Mouse (Mus musculus): Measurements from ENCODE around the gene Il16. TPM values are rescaled to one million over a fixed set of nuclear protein-coding genes. Genes with fewer than 3 reads are reported as not detected.
A peak's percentile ranks its signal among the peaks of the same experiment; 100 is the strongest.

The Il16 gene
- polyA plus RNA-seq, 1 experiment from 2014 or later: 9.8 TPM

DNA sequence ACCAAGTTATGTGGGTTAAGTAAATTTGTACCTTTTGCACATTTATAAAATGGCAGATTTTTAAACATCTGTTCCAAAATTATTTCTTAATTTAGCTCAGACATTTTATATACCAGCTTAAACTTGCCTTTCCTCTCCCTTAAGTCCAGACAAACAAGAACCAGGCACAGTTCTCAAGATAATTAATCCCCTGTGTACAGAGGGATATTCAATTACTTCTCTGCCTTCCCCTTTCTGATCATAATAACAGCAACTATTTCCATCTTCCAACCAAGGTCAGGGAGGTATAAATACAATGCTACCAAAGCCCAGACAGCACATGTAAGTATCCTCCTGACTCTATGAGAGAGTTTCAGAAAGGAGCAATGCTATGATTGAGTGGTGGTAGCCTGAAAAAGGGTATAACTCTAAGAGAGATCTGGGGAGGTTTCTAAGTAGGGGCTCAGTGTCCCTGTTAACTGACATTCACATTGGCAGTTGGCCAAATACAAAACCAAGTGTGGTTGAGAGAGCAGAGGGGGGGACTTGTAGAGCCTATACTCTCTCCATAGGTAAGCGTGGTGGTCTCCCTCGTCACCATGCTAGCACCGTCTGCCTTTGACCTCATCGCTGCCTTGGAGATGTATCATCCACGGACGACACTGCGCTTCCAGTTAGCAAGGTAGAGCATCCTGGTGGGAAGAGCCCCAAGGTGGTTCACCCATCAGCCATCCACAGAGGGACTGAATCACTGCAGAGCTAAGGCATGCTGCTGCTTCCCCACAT lies 141.2 kb downstream of the Il16 start:
- WGBS (ENCODE audit: insufficient replicate concordance): 74% methylated on average over 7 of the region's 7 CpGs
- no peak for ATAC-seq
- H3K27me3 ChIP-seq (ENCODE audit: insufficient read depth, low read length): no peaks in the 10 kb centered on the region
- H3K9ac ChIP-seq (replicated peaks): no peak overlapping the region
- no peak overlapping the region for H3K4me3 ChIP-seq (ENCODE audit: low read depth, low read length)
- no peaks in the 10 kb centered on the region for H3K36me3 ChIP-seq (replicated peaks; ENCODE audit: insufficient read depth, low read length)
- no peak overlapping the region for H3K27ac ChIP-seq (ENCODE audit: low read depth)
- no peaks in the 10 kb centered on the region for H3K4me1 ChIP-seq (ENCODE audit: insufficient read depth)
- H3K9me3 ChIP-seq (ENCODE audit: low read length): no peaks in the 10 kb centered on the region
- no peak for DNase-seq
- TF ChIP-seq EP300 (IDR thresholded peaks at IDR 0.05; ENCODE audit: low read depth): no peak
- no peak overlapping the region for H3K4me2 ChIP-seq (ENCODE audit: low read depth, low read length)

DNA sequence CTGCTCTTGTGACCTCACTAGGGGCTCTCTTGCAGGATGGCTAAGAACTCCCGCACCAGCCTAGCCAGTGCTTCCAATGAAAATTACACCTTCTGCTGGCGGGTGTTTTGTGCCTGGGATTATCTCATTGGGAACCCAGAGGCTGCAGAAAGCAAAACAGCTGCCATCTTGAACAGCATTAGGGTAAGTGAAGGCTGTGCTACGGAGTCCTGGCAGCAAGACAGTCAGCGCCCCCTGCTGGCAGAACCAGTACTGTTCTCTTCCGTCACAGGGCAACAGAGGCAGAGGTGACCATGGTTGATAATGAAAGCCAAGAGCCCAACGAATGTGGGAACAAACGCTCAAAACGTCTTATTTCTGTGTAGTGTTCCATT lies 145.6 kb downstream of the Il16 start:
- Histone ChIP-seq H3K4me1 (ENCODE audit: insufficient read depth) (no peaks in the 10 kb centered on the region), H3K4me3 (ENCODE audit: low read depth, low read length) (no peak overlapping the region), H3K9me3 (ENCODE audit: low read length) (no peaks in the 10 kb centered on the region), H3K9ac (replicated peaks) (no peak overlapping the region), H3K27me3 (ENCODE audit: insufficient read depth, low read length) (no peaks in the 10 kb centered on the region), H3K27ac (ENCODE audit: low read depth) (no peak overlapping the region), H3K4me2 (ENCODE audit: low read depth, low read length) (no peak overlapping the region), H3K36me3 (replicated peaks; ENCODE audit: insufficient read depth, low read length) (no peaks in the 10 kb centered on the region)
- DNase-seq (peak; percentile 79), ATAC-seq (peak; percentile 43)
- WGBS (ENCODE audit: insufficient replicate concordance): 47% methylated on average over 8 of the region's 8 CpGs
- TF ChIP-seq EP300 (IDR thresholded peaks at IDR 0.05; ENCODE audit: low read depth) (no peak), CTCF (IDR thresholded peaks at IDR 0.05; ENCODE audit: low read depth) (peak; percentile 83)

DNA sequence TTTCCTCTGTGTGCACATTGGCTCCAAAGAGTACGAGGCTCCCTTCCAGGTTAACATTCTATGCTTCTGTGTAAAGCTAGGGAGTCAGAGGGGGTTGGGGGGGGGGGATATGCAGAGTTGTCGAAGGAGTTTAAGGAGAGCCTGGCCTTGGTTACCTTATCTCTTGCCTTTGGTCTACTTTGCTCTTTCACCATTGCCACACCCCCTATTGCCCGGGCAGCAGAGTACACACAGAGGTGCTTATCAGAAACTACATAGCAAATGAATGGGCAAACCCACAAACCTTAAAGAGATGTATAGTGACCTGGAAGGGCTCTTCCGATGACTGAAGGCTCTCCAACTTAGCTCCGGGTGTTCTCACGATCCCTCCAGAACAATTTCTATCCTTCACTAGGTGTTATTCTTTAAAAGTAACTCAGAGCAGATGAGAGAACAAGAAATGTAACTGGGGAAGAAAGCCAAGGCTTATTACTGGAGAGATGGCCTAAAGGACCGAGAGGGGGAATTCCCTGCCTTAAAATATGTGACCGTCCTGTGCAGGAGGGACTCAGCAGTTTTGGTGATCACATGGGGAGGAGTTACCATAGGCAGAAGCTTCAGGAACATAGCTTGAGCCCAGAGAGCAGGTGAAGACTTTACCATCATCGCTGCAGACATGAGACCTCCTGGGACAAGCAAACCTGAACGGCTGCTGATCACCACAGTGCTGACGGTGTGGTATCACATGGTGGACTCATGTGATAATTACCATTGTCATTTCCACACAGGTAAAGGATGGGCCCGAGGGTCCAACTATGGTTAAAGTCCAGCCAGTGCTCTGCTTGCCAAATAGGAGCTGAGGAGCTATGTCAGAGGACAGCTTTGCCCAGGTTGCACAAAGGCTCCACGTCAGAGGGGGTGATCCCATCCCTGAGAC lies 146.3 kb downstream of the Il16 start:
- TF ChIP-seq EP300 (IDR thresholded peaks at IDR 0.05; ENCODE audit: low read depth): no peak
- no peak for TF ChIP-seq CTCF (IDR thresholded peaks at IDR 0.05; ENCODE audit: low read depth)
- H3K27ac ChIP-seq (ENCODE audit: low read depth): no peak overlapping the region
- H3K27me3 ChIP-seq (ENCODE audit: insufficient read depth, low read length): no peaks in the 10 kb centered on the region
- no peaks in the 10 kb centered on the region for H3K4me1 ChIP-seq (ENCODE audit: insufficient read depth)
- H3K36me3 ChIP-seq (replicated peaks; ENCODE audit: insufficient read depth, low read length): no peaks in the 10 kb centered on the region
- DNase-seq: peak; percentile 20
- H3K4me2 ChIP-seq (ENCODE audit: low read depth, low read length): no peak overlapping the region
- 60% methylated on average over 13 of the region's 13 CpGs for WGBS (ENCODE audit: insufficient replicate concordance)
- peak; percentile 49 for ATAC-seq
- H3K4me3 ChIP-seq (ENCODE audit: low read depth, low read length): no peak overlapping the region
- no peaks in the 10 kb centered on the region for H3K9me3 ChIP-seq (ENCODE audit: low read length)
- no peak overlapping the region for H3K9ac ChIP-seq (replicated peaks)

DNA sequence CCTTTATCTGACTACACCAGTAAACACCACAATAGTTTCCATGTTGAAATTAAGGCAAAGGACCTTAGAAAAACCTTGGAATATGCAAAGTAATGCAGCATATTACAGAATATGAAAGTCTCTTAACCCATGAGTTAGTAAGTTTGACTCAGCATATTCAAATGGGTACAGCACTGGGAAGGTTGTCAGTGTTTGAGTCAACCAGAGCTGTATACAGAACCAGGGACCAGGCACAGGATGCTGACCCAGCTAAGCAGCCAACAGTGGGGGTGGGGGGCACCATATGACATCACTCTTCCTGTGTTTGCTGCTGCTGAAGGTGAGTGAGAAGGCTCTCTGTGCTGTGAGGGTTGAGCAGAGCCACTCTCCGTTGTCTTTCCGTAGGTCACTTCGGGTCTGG lies 148.5 kb downstream of the Il16 start:
- 81% methylated on average over 3 of the region's 3 CpGs for WGBS (ENCODE audit: insufficient replicate concordance)
- TF ChIP-seq EP300 (IDR thresholded peaks at IDR 0.05; ENCODE audit: low read depth) (no peak), CTCF (IDR thresholded peaks at IDR 0.05; ENCODE audit: low read depth) (no peak)
- ATAC-seq: no peak

DNA sequence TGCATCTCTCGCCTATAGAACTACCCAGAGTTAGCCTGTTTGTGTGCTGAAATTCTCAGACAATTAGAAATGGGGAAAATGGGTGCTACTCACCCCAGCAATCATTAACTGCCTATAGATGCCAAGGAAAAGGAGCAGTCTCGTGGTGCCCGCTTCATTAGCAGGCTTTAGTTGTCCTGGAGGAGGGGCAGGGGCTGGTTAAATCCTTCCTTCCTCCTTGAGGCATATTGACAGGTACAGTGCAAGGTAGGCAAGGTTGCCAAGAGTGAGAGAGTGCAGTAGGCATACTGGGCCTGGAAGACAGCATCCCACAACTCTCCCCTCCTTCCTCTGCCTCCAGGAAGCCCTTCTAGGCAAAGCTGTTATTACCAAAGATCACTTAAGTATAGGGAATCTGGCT lies 151.5 kb downstream of the Il16 start:
- Histone ChIP-seq H3K4me2 (ENCODE audit: low read depth, low read length) (no peak overlapping the region), H3K36me3 (replicated peaks; ENCODE audit: insufficient read depth, low read length) (no peaks in the 10 kb centered on the region), H3K27ac (ENCODE audit: low read depth) (no peak overlapping the region), H3K4me1 (ENCODE audit: insufficient read depth) (no peaks in the 10 kb centered on the region), H3K4me3 (ENCODE audit: low read depth, low read length) (no peak overlapping the region), H3K9ac (replicated peaks) (no peak overlapping the region), H3K27me3 (ENCODE audit: insufficient read depth, low read length) (no peaks in the 10 kb centered on the region), H3K9me3 (ENCODE audit: low read length) (no peaks in the 10 kb centered on the region)
- 65% methylated on average over 3 of the region's 3 CpGs for WGBS (ENCODE audit: insufficient replicate concordance)
- TF ChIP-seq EP300 (IDR thresholded peaks at IDR 0.05; ENCODE audit: low read depth) (no peak), CTCF (IDR thresholded peaks at IDR 0.05; ENCODE audit: low read depth) (no peak)
- ATAC-seq (no peak), DNase-seq (no peak)

More for the DNA sequence above, 148.5 kb downstream of the Il16 start:
- H3K4me1 ChIP-seq (ENCODE audit: insufficient read depth): no peaks in the 10 kb centered on the region
- no peaks in the 10 kb centered on the region for H3K27me3 ChIP-seq (ENCODE audit: insufficient read depth, low read length)
- H3K27ac ChIP-seq (ENCODE audit: low read depth): no peak overlapping the region
- no peaks in the 10 kb centered on the region for H3K36me3 ChIP-seq (replicated peaks; ENCODE audit: insufficient read depth, low read length)
- no peak overlapping the region for H3K9ac ChIP-seq (replicated peaks)
- H3K4me3 ChIP-seq (ENCODE audit: low read depth, low read length): no peak overlapping the region
- no peaks in the 10 kb centered on the region for H3K9me3 ChIP-seq (ENCODE audit: low read length)
- no peak overlapping the region for H3K4me2 ChIP-seq (ENCODE audit: low read depth, low read length)
- DNase-seq: no peak

Other genes with a start within 250 kb of the Il16 start
- gene Tmc3, start 160.8 kb downstream of the Il16 start, polyA plus RNA-seq (2015; fragmentation: Nextera tagmentation; extraction: Ambion mirVana): 0.09 and 0.21 TPM in 2 replicates
- 61.4 and 63.2 TPM in 2 replicates for gene Stard5, start 113.8 kb downstream of the Il16 start, polyA plus RNA-seq (2015; fragmentation: Nextera tagmentation; extraction: Ambion mirVana)
- not detected in 2 replicates for gene Cfap161, start 49.2 kb upstream of the Il16 start, polyA plus RNA-seq (2015; fragmentation: Nextera tagmentation; extraction: Ambion mirVana)
- gene Tlnrd1, start 138.6 kb upstream of the Il16 start, polyA plus RNA-seq (2015; fragmentation: Nextera tagmentation; extraction: Ambion mirVana): 6.0 and 7.7 TPM in 2 replicates
- gene Mesd, start 138.7 kb upstream of the Il16 start, polyA plus RNA-seq (2015; fragmentation: Nextera tagmentation; extraction: Ambion mirVana): 35.8 and 39.6 TPM in 2 replicates